Mouse (Mus musculus) C2C12 (cell line): ENCODE measurements at regions not wholly inside any gene's neighbourhood (a gene's known extent, or its start where the extent isn't known, plus 50 kb on each side); places are given as distances from the start of the nearest gene placed in this dataset.

ENCODE experiments used
- CEBPB ChIP-seq: IDR thresholded peaks from one replicate; pipeline ENCODE4 v1.6.1; 2011; ENCODE audit warnings: low read depth, mild to moderate bottlenecking, control low read depth, moderate library complexity
- CTCF ChIP-seq: IDR thresholded peaks from one replicate; pipeline ENCODE4 v1.5.1; 2011; ENCODE audit not compliant: control insufficient read depth, insufficient read depth, insufficient read length
- FOSL1 ChIP-seq: IDR thresholded peaks from one replicate; pipeline ENCODE4 v1.8.0; 2011; ENCODE audit warnings: mild to moderate bottlenecking, low read length; ENCODE audit not compliant: poor library complexity, insufficient read depth, severe bottlenecking
- MAX ChIP-seq: IDR thresholded peaks from one replicate; pipeline ENCODE4 v1.6.1; 2011; ENCODE audit warnings: mild to moderate bottlenecking, control low read depth
- MYOD1 ChIP-seq: IDR thresholded peaks from one replicate; pipeline ENCODE4 v1.6.1; 2011; ENCODE audit warnings: low read depth; ENCODE audit not compliant: control insufficient read depth, insufficient read length
- USF1 ChIP-seq: IDR thresholded peaks from one replicate; pipeline ENCODE4 v1.6.1; 2011; ENCODE audit warnings: low read depth, mild to moderate bottlenecking, control low read depth, moderate library complexity

- no peak for TF ChIP-seq CTCF
- TF ChIP-seq FOSL1 = no peak
- no peak for TF ChIP-seq MAX
- no peak for TF ChIP-seq MYOD1
- no peak for TF ChIP-seq USF1
- TF ChIP-seq CEBPB = no peak
Measured at GRCm38 (mm10) chr5:133744136-133744535, 355.4 kb upstream of the Castor2 start.
